Mouse (Mus musculus): ENCODE results near the gene Gli2.

The Gli2 gene

GRCm38 (mm10) chr1:118901868-118902586 lies 151.4 kb downstream of the Gli2 start:
- DNase-seq (ENCODE audit: low read depth, low spot score): no peak

GRCm38 (mm10) chr1:118898351-118898750 lies 155.1 kb downstream of the Gli2 start:
- DNase-seq (ENCODE audit: low read depth, low spot score): no peak

GRCm38 (mm10) chr1:118895026-118895762 lies 158.2 kb downstream of the Gli2 start:
- DNase-seq (ENCODE audit: low read depth, low spot score): no peak

- DNase-seq (ENCODE audit: low read depth, low spot score): no peak
Observed at GRCm38 (mm10) chr1:118891395-118891794, 162.0 kb downstream of the Gli2 start.

- DNase-seq (ENCODE audit: low read depth, low spot score): no peak
Observed at GRCm38 (mm10) chr1:118890125-118890875, 163.1 kb downstream of the Gli2 start.

GRCm38 (mm10) chr1:118880781-118881247 lies 172.6 kb downstream of the Gli2 start:
- no peak for DNase-seq (ENCODE audit: low read depth, low spot score)

- DNase-seq (ENCODE audit: low read depth, low spot score): no peak
Observed at GRCm38 (mm10) chr1:118878291-118878690, 175.1 kb downstream of the Gli2 start.

- no peak for DNase-seq (ENCODE audit: low read depth, low spot score)
Observed at GRCm38 (mm10) chr1:118875227-118875626, 178.2 kb downstream of the Gli2 start.

- peak; percentile 61 for DNase-seq (ENCODE audit: low read depth, low spot score)
Observed at GRCm38 (mm10) chr1:118873559-118873958, 179.9 kb downstream of the Gli2 start.

- no peak for DNase-seq (ENCODE audit: low read depth, low spot score)
Observed at GRCm38 (mm10) chr1:118864735-118865134, 188.7 kb downstream of the Gli2 start.

- DNase-seq (ENCODE audit: low read depth, low spot score): no peak
Observed at GRCm38 (mm10) chr1:118864031-118864430, 189.4 kb downstream of the Gli2 start.

- DNase-seq (ENCODE audit: low read depth, low spot score): no peak
Observed at GRCm38 (mm10) chr1:118858101-118858500, 195.3 kb downstream of the Gli2 start.

GRCm38 (mm10) chr1:118830658-118831057 lies 222.8 kb downstream of the Gli2 start:
- no peak for DNase-seq (ENCODE audit: low read depth, low spot score)

GRCm38 (mm10) chr1:118826614-118827013 lies 226.8 kb downstream of the Gli2 start:
- DNase-seq (ENCODE audit: low read depth, low spot score): no peak

GRCm38 (mm10) chr1:118825467-118826219 lies 227.8 kb downstream of the Gli2 start:
- no peak for DNase-seq (ENCODE audit: low read depth, low spot score)

- no peak for DNase-seq (ENCODE audit: low read depth, low spot score)
Observed at GRCm38 (mm10) chr1:118825035-118825434, 228.4 kb downstream of the Gli2 start.

- peak; percentile 64 for DNase-seq (ENCODE audit: low read depth, low spot score)
Observed at GRCm38 (mm10) chr1:118822258-118822657, 231.2 kb downstream of the Gli2 start.

- DNase-seq (ENCODE audit: low read depth, low spot score): no peak
Observed at GRCm38 (mm10) chr1:118815015-118815414, 238.4 kb downstream of the Gli2 start.

- DNase-seq (ENCODE audit: low read depth, low spot score): no peak
Observed at GRCm38 (mm10) chr1:118810336-118810735, 243.1 kb downstream of the Gli2 start.

- DNase-seq (ENCODE audit: low read depth, low spot score): no peak
Observed at GRCm38 (mm10) chr1:118806727-118807126, 246.7 kb downstream of the Gli2 start.

- no peak for DNase-seq (ENCODE audit: low read depth, low spot score)
Observed at GRCm38 (mm10) chr1:118802166-118802565, 251.3 kb downstream of the Gli2 start.
